Mouse (Mus musculus) kidney, postnatal 10 days (tissue): Measurements from ENCODE around the gene Mroh8.

Experiments used
- DNase-seq: peaks from one replicate; pipeline ENCODE4 v3.0.0; 2021; ENCODE audit warnings: mixed read lengths

Gene Mroh8

DNA sequence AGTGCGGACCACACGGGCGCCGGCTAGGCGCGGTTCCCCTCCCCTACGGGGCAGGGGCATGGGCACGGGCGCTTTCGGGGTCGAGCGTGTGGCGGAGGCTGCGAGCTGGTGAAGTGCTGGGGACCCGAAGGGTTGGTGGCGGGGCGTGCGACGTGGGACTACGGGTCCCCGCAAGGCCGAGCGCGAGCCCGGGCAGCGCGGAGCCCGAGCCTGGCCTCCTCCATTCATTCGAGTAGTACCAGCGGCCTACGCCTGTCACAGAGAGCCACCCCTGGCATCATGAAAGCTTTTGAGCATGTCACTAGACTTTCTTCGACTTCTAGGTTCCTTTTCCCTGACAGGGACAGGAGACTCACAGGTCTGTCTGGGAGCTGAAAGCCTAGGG, at the start of gene Mroh8:
Mroh8 (minus strand) TSS at position 134 of the 385 bp plus-strand sequence.
- peak; percentile 75 for DNase-seq

DNA sequence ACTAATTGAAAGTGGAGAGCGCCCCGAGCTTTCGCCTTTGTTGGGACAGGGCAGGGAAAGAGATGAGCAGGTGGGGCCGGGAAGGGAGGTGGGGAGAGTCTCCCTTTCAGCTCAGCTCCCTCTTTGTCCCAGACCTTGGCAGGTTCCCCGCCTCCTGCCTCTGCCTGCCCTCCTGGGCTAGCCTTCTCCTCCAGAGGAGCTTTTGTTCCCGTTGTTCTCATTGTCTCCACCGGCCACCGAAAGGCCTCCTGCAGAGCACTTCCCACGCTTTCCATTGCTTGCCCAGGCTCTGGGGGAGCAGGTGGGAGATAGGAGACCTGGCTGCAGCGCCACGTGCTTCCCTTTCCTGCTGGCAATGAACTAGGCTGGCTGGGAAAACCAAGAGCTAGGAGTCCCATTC, 49.2 kb upstream of the Mroh8 start:
- no peak for DNase-seq

DNA sequence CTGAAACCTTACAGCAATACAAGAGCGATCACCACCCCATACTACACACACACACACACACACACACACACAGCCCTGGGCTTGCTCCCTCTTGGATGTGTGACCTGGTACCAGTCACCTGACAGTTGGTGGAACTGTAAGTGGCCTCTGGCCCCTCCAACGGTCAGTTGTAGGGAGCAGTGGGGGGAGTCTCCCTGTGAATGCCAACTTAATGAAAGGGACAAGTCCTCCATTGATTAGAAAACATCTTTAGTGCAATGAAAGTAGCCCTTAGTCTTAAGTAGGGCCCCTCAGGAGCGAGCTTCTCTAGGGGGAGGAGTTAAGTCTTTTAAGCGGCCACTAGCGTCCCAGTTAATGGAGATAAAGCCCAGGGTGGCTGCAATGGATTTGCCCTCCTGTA, 48.8 kb upstream of the Mroh8 start:
- no peak for DNase-seq

DNA sequence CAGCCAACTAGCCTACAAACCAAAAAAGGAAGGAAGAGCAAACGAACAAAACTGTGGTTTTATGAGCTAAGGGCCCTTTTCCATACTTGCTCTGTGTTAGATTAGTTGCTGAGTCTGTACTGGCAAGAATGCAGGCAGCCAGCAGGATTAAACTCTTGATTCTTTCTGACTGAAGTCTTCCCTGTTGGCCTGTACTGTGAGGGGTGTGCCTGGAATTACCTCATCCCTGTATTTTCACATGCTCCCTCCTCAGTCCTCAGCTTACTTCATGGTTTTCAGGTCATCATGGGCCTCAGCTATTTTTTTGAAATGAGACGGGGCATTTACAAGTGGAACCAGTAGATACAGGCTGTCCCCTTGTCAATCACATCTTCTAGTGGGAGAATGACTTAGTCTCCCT, 45.9 kb upstream of the Mroh8 start:
- no peak for DNase-seq

DNA sequence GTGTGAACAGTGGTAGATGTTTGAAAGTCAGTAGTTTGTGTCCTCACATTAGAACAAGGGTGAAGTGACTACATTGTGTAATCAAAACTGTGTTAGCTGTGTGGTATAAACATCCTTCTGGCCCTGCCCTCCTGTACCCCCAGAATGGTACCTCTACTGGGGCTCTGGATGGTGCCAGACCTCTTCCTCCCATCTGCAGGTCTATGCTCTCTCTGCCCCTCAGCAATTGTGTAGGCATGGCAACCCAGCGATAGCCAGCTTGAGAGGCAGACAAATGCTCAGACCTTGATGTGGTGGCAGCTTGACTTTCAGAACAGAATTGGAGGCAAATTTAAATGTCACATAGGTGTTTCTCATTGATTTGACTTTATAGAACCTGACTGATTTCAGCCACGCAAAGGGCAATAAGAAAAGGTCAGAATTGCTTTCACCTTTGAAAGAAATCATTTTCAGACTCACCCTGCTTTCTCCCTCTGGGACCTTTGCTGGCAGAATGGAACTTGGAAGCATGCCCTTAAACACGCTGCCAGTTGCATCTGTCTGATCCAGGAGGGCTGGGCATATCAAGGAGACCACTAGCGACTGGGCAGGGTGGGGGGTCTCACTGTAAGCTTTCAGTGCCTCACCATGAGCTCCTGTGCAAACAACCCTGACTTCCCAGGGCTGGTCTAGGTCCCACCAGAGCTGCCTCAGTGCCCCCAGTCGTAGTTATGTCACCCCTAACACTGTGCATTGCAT, 42.8 kb upstream of the Mroh8 start:
- DNase-seq, result no peak

DNA sequence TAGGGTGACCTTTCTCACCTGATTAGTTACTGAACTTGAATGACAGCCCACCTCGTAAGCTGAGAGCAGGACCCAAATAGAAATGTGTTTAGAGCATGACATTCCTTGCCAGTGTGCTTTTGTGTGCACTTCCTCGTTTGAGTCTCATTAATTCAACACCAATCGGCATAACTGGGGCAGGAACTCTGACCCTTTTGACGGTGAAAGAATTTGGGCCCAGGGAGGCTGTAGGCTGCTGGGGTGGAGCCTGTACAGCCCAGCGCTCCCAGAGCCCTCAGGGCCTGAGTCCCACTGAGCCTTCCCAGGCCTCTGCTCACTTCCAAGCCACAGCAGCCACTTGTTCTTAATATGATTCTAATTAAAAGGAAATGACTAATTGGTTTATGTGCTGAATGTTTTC, 41.5 kb upstream of the Mroh8 start:
- DNase-seq, result no peak

DNA sequence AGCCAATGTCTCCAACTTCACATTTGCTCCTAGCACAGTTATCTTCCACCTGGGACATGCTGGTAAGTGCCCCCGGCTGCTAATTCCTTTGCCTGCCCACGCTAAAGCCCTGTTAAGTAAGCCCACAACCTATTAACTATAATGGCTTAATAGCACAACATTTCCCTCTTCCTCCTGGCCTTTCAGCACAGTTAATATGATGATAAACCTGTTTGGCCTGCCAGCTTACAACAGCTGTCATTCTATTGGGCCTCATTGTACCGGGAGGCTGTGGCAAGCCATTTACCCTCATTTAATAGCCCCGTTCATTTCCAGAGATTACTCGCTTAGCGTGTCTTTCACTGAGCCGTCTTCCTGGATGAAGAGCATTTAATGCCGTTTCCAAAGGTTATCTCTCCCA, 40.8 kb upstream of the Mroh8 start:
- no peak for DNase-seq

DNA sequence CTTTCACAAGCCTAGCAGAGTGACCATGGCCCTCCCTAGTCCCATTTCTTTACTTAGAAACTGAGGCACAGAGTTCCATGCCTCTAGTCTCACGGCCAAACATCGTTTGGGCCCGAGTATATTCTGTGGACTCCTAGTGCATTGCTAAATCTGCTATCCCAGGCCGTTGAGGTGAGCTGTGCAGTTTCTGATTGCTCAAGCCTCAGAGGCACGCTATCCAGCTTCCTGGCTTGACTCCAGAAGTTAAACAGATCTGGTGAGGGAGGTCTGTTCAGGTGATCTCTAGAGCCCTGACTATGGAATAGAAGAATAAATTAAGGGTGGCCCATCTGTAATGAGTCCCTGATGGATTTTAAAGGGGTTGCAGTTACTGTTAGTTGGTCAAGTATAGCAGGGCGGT, 37.9 kb upstream of the Mroh8 start:
- DNase-seq, result no peak

DNA sequence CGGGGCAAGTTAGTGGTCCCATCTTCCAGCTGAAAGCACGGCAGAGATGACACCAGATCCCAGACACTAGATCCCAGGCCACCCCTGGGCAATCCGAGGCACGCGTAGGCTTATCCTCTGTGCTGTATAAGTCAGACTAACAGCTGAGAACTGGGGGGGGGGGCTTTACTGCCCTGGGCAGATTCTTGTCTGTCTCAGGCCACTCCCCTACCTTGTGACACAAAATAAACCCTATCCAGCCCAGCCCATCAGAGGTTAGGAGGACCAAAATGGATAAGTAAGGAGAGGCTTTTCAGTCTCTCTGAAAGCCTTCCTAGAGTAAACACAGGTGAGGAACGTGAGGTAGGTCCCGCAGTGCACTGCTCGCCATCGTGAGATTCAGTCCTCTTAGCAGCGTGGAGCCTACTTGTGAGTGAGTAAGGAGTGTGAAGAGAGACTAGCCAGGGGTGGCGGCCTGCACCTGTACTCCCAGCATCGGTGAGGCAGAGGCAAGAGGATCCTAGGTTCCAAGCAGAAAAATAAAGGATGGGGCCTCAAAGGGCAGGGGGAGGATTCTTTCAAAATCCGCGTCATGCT, 37.1 kb upstream of the Mroh8 start:
- no peak for DNase-seq

DNA sequence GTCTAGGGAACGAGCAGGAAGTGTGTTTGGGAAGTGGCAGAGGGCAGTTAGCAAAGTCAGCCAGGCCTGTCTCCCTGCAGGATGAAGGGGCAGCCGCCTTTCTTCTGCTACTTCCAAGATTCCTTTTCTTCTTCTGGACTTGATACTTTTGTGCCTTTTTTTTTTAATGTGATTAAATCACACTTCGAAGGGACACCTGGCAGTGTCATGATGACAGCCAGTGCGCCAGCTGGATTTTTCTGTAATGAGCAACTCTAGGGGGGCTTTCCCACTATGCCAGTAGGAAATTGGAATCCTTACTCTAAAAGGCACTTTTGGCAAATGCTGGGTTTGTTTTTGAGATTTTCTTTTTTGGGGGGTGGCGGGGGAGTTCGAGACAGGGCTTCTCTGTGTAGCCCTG, 36.1 kb upstream of the Mroh8 start:
- no peak for DNase-seq

DNA sequence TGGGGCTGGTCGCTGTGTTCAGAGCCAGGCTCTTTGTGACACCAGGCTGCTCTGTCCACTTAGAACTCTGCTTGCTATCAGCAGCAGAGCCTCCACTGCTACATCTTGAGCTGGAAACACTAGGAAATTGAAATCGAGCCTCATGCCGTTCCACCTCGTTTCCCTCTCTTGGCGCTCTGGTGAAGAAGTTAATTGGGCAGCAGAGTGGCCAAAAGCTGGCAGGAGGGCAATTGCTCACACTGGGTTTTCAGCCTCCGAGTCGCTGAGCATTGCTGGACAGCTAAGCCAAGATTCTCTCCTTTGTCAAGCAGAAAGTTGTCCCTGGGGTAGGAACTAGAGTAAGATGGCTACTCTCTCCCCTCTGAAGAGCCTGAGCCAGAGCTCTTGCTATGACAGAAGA, 35.0 kb upstream of the Mroh8 start:
- DNase-seq, result no peak

DNA sequence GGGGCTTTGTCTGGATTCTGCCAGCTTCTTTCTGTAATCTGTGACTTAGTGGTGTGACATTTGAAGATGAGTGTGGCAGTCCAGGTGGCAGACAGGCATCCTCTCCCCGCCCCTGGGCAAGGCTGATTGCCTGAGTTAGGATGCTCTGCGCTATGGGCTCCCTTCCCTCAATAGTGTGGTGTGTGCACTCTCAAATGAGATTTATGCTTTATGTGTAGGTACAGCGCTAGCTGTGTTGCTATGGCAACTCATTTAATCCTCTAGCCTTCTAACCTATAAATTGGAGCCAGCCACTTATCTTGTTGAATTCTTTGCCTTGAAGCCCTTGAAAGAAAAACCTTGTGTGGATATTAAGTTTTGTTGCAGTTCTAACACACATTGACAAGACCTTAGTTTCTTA, 34.4 kb upstream of the Mroh8 start:
- DNase-seq, result no peak

DNA sequence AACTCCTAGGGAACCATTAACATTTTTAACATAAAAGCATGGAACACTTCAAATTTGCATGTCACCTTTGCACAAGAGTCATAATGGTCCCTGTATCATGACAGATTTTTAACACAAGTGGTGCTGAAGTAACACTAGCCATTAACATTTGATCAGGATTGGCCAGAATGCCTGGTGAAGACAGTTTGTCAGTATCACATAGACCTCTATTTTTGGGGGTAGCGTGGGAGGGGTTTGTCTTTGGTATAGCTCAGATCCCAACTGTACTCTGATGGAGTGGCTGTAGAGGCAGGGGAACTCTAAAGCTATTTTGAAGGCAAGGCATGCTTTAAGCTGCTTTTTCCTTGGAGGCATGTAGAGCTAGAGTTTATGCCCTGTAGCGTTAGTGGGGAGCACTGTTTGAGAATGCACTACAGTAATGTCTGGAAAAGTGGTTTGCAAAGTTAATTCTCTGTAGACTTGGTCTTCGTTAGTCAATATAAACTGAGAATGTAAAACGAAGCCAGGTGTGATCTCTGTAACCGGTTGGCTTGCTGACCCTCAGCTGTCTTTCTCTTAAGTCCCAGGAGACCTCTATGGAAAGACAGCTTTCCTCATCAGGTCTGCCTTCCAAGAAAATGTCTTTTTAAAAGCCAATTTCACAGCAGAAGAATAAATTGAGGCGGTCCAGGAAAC, 31.8 kb upstream of the Mroh8 start:
- DNase-seq, result no peak

DNA sequence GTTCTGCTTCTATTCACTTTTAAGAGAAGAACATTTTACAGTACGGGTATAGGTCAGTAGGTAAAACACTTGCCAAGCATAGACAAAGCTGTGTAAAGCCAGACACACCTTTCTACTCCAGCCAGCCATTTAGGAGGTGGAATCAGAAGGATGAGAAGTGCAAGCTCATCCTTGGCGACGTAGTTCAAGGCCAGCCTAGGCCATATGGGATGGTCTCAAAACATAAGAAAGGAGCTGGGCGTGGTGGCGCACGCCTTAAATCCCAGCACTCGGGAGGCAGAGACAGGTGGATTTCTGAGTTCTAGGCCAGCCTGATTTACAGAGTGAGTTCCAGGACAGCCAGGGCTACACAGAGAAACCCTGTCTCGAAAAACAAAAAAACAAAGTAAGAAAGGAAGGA, 30.3 kb upstream of the Mroh8 start:
- no peak for DNase-seq

DNA sequence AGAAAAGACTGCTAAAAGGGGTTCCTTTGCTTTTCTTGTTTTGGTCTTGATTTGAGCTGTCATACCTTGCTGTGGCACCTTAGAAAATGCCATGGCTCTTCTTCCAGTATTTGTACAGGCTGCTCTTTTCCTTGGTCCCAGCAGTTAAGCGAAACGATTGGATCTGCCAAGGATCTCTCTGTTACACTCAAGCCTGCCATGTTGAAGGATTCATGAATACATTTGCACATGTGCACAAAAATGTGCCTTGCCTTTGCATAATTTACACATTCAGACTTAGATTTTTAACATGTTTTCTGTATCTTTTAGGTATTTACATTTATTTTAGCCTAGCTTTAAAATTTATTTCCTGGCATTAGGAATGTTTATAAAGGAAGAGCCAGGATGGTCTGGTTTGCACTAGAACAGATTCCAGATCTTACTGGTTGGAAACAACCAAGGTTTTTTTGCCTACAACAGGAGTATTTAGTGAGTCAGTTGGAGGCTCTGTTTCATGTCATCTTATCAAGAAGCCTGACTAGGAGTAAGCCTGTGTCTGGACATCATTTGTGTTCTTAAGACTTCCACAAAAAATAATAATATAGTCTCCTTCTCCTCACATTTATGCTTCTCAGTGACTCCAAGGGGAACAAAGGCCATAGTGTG, 29.0 kb upstream of the Mroh8 start:
- no peak for DNase-seq

DNA sequence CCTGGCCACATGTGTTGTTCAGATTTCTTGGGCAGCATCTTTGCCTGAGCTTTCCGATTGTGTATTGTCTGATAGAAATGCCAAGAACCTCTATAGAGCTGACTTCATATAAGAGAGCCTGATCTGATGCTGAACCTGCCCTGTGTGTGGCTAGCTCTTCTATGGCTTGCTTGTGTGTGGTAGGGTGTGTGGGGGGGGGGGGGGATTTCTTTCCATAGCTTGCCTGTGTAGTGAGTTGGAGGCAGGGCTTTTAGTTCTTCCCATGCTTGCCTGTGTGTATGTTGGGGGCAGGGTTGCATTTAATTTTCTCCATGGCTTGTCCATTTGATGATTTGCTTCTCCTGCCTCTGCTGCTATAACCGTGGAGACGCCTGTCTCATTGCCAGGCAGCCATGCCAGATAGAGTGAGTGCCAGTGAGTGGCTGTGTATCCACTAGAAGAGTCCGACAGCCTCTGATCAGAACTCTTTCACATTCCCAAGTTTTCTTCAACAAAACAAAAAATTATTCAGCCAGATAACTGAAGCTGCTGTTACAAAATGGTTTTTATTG, 28.4 kb upstream of the Mroh8 start:
- DNase-seq, result no peak

DNA sequence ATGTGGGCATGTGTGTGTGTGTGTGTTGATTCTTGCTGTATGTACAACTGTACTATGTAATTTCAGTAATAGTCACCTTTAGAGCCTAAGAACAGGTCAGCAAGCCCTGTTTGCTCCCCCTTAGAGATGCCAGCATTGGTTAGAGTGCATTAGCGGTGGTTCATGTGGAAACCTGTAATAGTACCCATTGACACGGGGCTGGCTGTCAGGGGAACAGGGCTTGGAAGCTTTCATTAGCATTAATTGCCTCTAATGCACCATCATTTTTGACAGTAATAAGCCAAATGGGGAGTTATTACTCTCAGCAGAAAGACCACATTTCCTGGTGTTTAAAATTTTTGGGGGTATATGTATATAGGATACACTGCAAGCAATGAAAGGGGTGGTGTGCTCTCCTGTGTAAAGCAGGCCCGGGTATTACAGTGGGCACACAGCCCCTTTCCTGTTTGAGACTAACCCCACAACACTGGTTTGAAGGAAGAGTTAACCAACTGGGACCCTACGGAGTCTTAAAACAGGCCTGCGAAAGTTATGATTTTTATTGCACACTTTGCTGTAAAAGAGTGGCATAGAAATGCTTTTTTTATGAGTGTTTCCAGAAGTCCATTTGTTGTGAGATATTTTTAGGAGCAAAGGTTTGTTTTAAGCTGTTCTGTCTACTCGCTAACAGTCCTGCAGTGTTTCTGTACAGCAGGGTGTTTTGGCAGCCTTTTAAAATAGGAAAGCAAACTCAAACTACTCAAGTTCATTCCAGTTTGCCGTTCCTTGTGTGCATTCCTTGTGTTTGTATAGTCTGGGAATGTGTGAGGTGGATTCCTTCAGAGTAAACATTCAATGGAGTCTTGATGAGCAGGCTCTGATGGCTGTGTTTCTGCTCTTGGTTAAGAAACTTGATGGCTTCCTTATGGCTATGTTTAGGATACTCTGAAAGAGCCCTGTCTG, 27.0 kb upstream of the Mroh8 start:
- no peak for DNase-seq

DNA sequence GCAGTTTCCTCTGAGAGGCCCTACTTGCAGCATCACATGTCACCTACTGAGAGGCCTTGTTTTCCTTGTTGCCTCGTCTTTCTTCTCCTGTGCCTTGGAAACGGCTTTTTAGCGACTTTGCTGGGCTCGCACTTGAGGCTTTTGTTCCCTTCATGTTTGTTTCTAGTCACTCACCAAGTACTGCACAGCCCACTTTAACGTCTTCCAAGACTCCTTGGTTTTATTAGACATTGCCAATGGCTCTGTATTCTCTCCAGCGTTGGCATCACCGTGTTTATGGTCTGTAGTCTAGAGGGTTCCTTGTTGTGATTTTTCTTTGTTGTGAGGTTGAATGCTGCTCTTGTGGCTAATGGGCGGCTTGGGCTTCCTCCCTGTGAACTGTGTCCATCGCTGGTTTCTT, 23.7 kb upstream of the Mroh8 start:
- DNase-seq, result no peak

DNA sequence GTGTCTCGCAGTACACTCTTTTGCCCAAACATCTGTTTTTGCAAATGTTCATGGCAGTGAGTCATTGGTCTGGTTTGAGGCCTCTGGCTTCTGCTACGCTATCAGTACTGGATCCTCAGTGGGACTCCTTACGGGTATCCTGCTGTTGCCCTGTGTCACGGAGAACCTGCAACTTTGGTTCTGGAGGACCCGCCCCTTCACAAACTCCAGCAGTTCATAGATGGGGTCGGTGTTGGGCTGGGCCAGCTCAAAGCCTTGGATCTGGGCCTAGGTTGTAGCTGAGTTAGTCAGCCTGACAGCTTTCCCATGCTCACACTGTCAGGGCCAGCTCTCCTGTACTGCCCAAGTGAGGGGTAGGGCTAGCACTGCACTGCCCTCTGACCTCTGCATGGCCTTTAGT, 20.7 kb upstream of the Mroh8 start:
- no peak for DNase-seq

DNA sequence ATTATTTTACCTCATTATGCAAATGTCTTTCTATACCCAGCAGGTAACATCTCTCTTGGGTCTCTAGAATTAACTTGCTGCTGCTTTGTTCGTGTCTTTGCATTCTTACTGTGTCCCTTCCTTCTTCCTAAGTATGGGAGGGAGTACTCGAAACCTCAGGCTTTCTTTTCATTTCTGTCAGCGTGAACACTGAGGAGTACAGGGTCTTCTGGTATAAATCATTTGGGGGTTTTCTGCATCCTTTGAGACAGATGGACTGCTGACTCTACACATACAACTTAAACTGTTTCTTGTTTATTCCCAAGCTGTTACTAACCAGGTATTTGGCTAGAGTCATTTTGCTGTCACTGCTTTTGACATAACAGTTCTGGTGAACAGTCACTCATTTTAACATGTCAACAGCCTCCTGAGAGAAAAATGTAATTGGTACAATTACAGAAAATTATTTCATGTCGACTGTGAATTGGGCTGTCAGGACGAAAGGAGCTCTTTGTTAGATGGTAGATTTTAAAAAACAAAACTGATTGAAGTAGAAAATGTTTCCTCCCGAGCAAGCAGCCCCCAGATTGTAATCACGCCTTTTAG, 16.8 kb upstream of the Mroh8 start:
- DNase-seq, result no peak

DNA sequence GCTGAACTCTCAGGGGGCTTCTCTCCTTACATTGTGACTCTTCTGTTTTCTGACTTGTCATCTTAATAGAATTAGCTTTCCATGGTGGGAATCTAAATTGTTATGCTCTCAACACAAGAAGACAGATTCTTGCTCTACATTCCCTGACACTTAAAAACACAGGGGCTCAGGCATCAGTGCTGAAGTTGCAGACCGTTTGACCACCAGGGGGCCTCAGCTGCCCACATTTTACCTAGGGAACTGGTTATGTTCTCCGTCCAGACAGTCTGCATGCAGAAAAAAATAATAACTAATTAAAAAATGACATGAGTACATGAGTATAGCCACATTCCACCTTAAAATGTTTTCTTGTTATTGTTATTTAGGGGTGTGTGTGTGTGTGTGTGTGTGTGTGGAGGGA, 12.7 kb upstream of the Mroh8 start:
- DNase-seq, result peak; percentile 90

DNA sequence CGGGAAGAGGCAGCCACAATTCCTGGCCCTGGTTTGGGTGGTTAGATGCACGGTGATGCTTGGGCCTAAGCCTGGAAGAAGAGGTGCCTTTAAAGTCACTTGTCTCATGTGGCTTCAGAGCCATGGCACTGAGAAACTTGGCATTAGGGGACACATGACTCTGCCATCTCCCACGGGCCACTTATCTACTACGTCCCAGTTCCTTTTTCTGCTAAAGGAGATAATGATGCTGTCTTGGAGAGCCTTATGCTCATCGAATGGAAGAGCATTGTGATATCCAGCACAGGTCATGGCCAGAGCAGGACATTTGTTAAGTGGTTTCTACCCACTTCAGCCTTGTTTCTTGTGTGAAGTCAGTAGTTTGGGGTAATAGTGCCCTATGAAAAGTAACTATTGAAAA, 9.6 kb upstream of the Mroh8 start:
- DNase-seq, result no peak
